Mouse (Mus musculus) right cerebral cortex, postnatal 10 days (tissue): ENCODE data around the gene Cntn5.

Experiments used
- DNase-seq, 2 experiments: peaks; one replicate each; pipeline ENCODE4 v3.0.0; 2021; ENCODE audit warnings: low spot score in 2 of 2

Gene Cntn5

GRCm38 (mm10) chr9:10447220-10447837 is 457.2 kb downstream of the Cntn5 start:
- no peak for DNase-seq

GRCm38 (mm10) chr9:10412075-10412474 is 492.5 kb downstream of the Cntn5 start:
- no peak for DNase-seq

DNA sequence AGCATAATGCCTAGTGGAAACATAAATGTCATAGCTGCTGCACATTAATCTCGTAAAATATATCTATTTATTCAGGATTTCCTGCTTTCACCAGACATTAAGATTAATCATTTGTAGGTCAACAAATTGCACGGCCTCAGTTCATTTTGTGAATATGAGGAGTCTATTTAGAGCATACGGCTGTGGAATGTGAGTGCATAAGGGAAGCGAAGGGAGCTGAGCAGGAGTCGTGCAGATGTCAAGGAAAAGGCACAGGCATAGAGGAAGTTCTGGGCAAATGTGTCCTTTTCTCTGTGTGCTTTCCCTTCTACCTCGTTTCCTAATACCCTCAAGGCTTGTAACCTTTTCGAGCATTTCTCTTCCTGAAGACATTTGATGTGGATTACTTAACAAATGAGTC is 504.5 kb downstream of the Cntn5 start:
- DNase-seq: no peak

DNA sequence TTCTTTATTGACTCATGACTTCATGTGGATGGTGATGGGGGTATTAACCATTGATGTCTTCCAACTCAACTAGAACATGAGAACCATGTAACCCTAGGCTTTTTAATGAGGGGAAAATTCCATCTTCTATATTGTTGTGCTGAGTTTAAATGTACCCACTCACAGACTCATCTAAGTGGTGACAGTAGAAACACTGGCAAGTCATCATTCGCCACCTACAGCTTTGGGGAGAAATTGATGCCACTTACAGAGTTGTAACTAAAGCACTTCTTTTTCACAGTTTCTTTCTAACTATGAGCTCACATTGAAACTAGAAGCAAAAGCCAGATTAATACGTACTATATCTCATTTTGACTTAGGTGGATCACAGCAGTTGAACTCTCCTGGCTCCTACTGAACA is 514.7 kb downstream of the Cntn5 start:
- no peak for DNase-seq

GRCm38 (mm10) chr9:10384455-10384854 is 520.1 kb downstream of the Cntn5 start:
- DNase-seq: no peak

DNA sequence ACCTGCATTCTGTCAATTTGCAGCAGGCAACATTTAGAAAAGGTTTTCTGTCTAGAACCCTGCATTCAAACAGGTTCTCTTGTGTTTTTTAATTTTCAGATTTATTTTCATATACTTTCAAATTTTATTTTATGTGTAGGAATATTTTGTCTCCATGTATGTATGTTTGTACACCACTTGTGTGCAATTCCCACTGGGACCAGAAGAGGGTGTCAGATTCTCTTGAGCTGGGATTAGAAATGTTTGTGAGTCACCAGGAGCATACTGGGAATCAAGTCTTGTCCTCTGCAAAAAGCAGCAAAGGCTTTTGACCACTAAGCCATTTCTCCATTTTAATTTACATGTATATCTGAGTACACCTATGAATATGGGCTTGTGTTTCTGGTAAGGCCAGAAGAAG is 521.4 kb downstream of the Cntn5 start:
- no peak for DNase-seq

- no peak for DNase-seq
These were observed 522.9 kb downstream of the Cntn5 start for GRCm38 (mm10) chr9:10381701-10382100.

- DNase-seq: no peak
These were observed 528.3 kb downstream of the Cntn5 start for GRCm38 (mm10) chr9:10376261-10376660.

DNA sequence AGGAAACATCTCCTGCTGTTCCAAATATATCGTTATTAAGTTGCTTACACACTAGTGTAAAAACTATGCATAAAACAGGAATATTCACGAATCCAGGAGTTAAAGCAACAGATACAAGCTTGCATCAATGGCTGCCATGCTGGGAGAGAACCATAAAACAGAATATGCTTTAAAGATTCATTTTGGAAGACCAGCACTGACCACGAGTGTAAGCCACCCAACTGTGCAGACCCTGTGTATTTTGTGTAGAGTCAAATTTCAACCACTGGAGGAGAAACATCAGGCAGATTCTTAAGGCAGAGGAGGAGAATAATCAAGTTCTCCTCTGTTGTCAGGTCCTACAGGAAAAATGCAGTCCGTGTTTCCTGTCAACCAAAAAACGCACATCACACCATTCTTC is 535.6 kb downstream of the Cntn5 start:
- no peak for DNase-seq

- no peak for DNase-seq
These were observed 536.2 kb downstream of the Cntn5 start for GRCm38 (mm10) chr9:10368410-10368809.

GRCm38 (mm10) chr9:10366246-10366955 is 538.2 kb downstream of the Cntn5 start:
- no peak for DNase-seq

GRCm38 (mm10) chr9:10350909-10351655 is 553.5 kb downstream of the Cntn5 start:
- peak in 1 of 2 experiments; percentile 38 for DNase-seq

- DNase-seq: no peak
These were observed 555.8 kb downstream of the Cntn5 start for GRCm38 (mm10) chr9:10348741-10349140.

- no peak for DNase-seq
These were observed 556.4 kb downstream of the Cntn5 start for GRCm38 (mm10) chr9:10348222-10348621.

DNA sequence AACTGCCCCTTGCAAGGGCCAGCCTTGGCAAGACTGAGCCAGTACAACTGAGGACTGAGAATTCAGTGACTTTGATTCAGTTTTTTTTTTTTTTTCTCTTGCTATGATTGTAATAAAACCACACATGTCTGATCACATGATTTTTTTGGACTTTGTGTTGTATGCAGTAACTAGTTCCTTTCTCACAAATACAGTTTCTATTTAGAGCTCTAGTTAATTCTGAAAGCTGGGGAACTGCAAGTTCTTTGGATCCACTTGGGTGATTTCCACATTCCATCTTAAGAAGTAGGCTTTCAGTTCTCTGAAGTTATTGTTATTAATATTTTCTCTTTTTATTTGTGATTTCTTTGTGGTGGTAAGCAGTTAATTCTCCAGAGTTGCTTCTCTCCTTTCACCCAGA is 563.8 kb downstream of the Cntn5 start:
- no peak for DNase-seq

DNA sequence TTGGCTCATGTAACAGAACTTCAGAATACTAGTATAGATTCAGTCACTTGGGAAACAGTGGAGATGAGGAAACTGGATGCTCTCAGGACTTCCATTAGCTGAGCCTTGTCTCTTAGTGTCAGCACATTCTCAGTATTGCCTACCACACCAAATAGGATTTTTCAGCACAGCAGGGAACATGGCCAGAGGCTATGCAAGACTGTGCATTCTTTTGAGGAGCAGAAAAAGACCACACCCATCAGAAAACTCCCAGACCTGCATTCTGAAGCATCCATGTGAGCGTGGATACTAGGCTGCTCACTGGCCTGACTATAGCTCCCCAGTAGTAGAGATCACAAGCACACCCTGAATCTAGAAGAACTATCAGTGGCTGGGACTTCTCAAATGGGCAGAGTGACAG is 564.9 kb downstream of the Cntn5 start:
- no peak for DNase-seq

GRCm38 (mm10) chr9:10324697-10325368 is 579.7 kb downstream of the Cntn5 start:
- peak in 1 of 2 experiments; percentile 50 for DNase-seq

DNA sequence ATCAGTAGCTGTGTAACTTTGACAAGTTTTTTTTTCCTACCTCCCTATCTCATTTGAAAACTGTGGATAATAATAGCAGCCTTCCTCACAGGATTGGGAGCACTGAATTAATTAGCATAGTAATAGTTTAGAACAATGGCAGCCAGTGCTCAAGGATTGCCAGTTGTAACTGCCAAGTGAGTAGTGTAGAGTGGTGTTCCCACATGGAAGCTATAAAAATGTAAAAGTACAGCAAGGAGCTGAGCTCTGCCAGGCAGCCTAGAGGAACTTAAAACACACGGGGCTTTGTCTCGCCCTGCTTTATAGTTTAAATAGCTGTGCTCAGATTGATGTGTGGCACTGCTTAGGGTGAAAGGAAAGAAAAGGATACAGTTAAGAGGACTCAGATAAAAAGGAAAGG is 635.2 kb downstream of the Cntn5 start:
- DNase-seq: peak; percentile 67 to 87

DNA sequence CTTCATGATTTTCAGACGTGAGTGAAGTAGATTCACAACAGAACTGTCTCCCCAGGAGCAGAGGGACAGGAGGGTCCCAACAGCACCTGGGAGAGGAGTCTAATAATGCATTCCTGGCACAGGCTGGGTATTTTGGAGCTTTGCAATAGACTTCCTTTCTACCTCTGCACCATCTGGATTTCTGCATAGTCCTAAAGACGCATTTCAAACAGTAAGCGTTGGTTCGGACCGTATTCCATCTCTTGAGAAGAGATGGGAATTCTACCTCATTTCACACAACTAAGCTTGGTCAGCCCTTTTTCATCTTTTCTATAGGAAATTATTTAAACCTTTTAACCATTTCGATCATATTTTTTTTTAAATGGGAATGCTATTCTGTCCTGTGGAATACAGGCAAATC is 635.7 kb downstream of the Cntn5 start:
- no peak for DNase-seq

DNA sequence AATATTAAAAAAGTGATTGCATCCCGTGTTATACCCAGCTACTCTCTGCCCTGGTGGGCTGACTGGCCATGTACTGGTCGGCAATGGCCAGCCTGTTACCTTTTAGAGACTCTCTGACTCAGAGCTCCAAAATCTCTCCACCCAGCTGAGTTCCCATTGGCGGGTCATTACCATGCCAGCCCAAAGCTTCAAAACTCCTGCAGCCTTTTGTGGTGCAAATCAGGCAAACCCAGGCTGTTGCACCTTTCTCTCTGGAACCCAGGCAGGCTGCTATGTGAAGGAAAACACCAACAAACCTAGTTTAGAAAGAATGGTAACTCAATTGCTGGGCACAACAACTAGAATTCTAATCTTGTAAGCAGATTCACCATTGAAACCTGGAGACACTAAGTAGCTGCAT is 639.0 kb downstream of the Cntn5 start:
- no peak for DNase-seq

- DNase-seq: no peak
These were observed 671.2 kb downstream of the Cntn5 start for GRCm38 (mm10) chr9:10233364-10233763.

DNA sequence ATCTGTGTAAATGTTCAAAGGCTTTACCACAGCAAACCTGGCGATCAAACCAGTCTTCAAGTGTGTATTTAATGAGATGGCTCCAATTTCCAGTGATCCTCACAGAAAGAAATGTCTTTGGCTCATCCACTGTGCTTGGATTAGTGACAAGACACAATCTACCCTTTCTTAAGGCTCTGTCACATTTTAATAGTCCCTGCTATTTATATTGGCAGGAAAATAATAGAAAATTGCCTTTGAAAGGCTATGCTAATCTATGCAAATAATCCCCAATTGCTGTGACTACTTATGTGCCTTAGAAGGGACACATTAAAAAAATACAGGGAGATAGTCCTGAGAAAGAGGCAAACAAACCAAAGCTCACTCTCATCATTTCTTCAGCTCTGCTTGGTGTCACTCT is 672.5 kb downstream of the Cntn5 start:
- DNase-seq: no peak
